Mouse (Mus musculus): ENCODE measurements around the gene Ttc24.

Gene Ttc24

GRCm38 (mm10) chr3:88077441-88077840, 663 bp downstream of the Ttc24 start:
- no peak for DNase-seq

- no peak for DNase-seq
These were observed 3.3 kb downstream of the Ttc24 start for GRCm38 (mm10) chr3:88074766-88075165.

DNA sequence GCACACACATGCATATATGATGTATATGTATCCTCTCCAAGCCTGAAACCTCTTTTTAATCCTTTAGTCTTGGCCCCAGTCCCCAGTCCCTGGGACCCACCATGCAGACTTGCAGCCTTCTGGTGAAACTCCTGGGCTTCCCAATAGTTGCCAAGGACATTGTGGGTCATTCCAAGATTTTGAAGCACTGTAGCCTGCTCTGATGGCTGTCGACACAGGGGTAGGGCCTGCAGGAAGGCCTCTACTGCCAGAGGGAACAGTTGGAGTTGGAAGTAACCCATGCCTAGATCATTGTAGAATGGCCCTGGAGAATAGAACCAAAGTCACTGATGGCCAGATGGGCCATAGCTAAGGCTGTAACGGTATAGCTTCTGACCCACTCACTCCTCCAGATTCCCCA, 3.8 kb downstream of the Ttc24 start:
- no peak for DNase-seq

DNA sequence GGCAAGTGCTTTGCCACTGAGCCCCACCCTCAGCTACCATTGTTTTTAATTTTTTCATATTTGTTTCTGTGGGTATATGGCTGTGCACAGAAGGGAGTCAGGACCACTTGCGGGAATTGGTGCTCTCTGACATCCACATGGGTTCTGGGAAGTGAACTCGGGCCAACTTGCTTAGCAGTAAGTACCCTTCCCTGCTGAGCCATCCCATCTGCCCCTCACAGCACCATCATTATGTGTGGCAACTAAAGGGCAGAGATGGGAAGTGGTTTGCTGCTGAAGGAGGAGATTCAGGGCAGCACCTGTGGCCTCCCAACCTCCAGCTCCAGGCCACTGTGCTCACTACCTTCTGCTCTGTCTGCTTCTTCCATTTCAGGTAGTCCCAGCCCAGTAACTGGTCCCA, 4.5 kb downstream of the Ttc24 start:
- DNase-seq, result no peak

- DNase-seq, result peak; percentile 51
These were observed 6.3 kb downstream of the Ttc24 start for GRCm38 (mm10) chr3:88071783-88072182.

DNA sequence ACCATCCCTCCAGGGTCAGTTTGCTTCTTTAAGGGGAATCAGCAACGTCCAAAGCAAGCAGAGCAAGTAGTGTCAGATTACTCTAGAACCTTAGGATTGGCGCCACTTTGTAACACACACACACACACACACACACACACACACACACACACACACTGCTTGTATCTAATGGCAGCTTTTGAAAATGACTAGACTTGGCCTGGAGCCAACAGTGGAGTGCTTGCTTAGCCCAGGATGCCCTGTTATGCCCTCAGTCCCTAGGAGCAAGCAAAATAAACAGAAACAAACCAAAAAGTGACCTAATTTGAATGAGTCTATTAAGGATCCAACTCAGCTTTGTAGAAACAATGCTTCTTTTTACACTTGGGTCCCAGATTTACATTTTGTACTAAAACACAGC, 9.7 kb downstream of the Ttc24 start:
- no peak for DNase-seq

GRCm38 (mm10) chr3:88057902-88058696, 20.0 kb downstream of the Ttc24 start, which contains the start of gene Naxe:
Gene Naxe (minus strand): TSS chr3:88058495.
- DNase-seq, result peak; percentile 67 to 72

- no peak for DNase-seq
These were observed 21.1 kb downstream of the Ttc24 start for GRCm38 (mm10) chr3:88057030-88057429.

GRCm38 (mm10) chr3:88049532-88049931, 28.6 kb downstream of the Ttc24 start:
- DNase-seq, result no peak

DNA sequence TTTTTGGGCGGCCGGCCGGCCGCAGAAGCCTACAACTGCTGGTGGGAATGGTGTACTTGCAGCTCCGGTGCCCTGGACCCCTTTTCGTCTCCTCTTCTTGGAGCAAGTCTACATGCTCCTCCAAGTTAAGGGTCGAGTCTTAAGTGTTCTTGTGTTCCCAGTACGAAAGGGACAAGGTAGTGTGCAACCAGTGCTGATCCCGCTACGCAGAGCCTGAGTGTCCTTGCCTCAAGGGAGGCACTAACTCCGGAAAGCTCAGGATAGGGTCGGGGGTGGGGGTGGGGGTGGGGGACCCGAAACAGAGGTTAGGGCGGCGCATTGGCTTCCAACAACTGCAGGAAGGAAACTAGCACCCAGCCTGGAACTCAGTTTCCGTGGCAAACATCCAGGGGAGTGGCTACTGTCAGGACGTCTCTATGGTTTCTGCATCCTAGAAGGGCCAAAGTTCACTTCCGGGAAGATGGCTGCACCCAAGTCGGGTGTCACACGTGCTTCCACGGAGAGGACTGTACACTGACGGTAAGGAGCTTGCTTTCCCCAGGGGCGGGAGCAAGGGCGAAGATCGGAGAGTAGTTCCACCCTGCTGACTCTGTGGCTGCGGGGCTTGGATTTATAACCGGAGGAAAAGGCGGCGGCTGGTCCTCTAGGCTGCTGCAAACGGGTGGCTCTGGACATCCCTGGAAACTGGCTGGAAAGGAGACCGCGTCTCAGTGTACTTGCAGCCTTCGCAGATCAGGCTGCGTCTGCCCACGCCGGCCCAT, 35.3 kb downstream of the Ttc24 start, which contains the start of gene Gpatch4:
TSS of gene Gpatch4 (plus strand) at position 448 of the 761 bp plus-strand sequence.
- DNase-seq, result peak; percentile 64 to 80

- no peak for DNase-seq
These were observed 42.4 kb downstream of the Ttc24 start for GRCm38 (mm10) chr3:88035561-88036293.

GRCm38 (mm10) chr3:88033506-88033905, 44.6 kb downstream of the Ttc24 start:
- DNase-seq, result no peak

- no peak for DNase-seq
These were observed 47.3 kb downstream of the Ttc24 start for GRCm38 (mm10) chr3:88030608-88031395.

DNA sequence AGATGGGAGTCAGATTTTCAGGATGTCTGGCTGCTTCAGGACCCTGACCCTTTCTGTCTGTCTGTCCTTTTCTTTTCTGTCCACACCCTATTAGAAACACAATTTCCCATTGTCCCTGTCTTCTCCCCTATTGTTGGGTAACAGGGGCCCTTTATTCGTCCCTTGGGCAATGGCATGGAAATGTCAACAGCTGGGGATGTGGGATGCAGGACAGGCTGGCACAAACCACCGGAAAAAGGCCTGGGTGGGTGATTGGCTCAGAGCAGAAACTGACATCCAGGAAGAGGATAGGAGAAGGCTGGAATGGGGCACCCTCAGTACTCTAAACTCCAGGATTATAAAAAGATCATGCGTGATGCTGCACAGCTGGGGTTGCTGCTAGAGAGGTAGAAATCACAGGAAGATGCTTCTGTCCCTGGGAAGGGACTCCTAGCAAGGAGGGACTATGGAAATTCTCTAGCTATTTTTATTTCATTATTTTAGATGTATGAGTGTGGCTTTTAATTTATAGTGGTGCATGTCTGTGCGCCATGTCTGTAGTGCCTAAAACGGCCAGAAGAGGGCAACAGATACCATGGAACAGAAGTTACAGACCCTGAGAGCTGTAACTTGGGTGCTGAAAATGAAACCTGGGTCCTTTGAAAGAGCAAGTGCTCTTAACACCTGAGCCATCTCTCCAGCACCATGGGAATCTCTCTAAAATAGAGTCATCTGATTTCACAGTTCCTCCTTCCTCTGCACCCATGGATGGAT, 50.5 kb downstream of the Ttc24 start, which contains the start of gene Hapln2:
TSS of gene Hapln2 (minus strand) at position 150 of the 753 bp plus-strand sequence.
- no peak for DNase-seq

- DNase-seq, result no peak
These were observed 51.3 kb downstream of the Ttc24 start for GRCm38 (mm10) chr3:88026823-88027222.

DNA sequence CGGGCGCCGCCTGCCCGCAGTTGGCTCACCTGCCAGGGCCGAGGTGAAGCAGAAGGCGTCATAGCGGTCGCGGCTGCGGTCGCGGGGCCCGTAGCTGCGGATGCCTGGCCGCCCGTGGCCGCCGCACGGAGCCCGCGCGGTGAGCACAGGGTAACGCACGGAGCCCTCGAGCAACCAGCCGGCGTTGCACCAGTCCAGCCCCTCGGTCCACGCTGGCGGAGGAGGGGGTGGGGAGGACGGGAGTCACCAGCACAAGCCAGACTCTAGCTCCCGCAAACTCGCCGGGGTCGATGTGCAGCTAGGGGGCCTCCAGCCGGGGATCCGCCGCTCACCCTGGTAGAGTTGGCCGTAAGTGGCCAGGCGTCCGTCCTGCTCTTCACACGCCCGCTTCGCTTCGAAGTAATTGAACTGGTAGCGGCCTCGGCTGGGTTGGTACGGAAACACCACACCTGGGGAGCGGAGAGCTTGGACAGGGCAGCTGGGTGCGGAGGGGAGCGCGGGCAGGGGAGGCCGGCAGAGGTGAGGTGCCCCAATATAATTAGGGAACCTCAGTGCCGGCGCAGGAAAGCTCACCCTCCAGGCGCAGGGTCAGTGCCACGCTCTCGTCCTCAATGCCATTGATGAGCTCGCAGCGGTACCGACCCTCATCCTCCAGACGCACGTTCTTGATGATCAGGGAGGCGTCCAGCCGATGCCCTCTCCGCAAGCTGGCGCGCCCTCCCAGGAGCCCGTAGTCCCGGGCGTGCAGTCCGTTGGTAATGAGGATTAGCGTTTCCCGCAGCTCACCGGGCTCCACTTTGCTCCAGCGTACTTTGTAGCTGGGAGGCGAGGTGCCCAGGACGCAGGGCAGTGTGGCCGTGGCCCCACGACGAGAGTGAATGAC, 54.7 kb downstream of the Ttc24 start:
- DNase-seq, result no peak

GRCm38 (mm10) chr3:88022322-88023191, 55.5 kb downstream of the Ttc24 start:
- DNase-seq, result peak; percentile 53 to 65

Data from thymus, adult 18-20 months (tissue).